Mouse (Mus musculus): ENCODE measurements around the gene Klhl26. TPM values are rescaled to one million over a fixed set of nuclear protein-coding genes. Genes with fewer than 3 reads are reported as not detected.

Gene Klhl26
- polyA plus RNA-seq, 1 experiment from 2014 or later: 24.2 TPM

DNA sequence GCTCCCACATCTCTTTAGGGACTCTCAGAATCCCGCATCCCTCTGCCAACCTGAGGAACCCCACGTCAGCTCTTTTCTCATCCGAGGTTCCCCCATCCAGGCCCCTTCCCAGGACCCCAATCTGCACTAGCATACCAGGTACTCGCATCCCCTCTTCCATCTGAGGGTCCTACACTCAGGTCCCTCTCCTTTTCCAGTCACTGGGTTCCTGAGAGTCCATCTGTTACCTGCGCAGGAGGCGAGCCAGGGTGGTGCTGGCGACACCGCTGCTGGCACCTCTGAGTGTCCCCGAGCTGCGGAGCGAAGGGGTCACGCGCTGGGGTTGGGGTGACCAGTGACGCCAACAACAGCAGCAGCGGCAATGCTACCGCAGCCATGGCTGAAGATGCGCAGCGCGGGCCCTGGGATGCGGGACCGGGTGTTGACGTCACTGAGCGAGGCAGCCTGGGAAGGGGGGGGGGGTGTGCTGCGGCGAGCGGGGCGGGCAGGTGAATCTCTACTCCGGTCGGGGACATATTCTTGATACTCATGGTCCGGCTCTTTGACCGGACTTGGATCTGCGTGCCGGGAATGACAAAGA, 10.3 kb upstream of the Klhl26 start, which contains the start of gene Tmem59l:
TSS of gene Tmem59l (minus strand) at position 418 of the 580 bp plus-strand sequence.
- Histone ChIP-seq H3K4me2 (ENCODE audit: low read length) (peak within 1 kb of the TSS; percentile 78), H3K9me3 (ENCODE audit: control insufficient read depth, low read length) (no peaks in the 10 kb centered on the region), H3K27ac (replicated peaks; ENCODE audit: low read depth, low read length) (no peak within 1 kb of the TSS), H3K4me3 (replicated peaks; ENCODE audit: low read depth, low read length) (peak within 1 kb of the TSS; percentile 58), H3K36me3 (ENCODE audit: control insufficient read depth, insufficient read depth, low read length) (no peaks in the 10 kb centered on the region), H3K27me3 (ENCODE audit: control insufficient read depth, insufficient read depth, low read length) (peaks cover 74% of the 10 kb centered on the region), H3K9ac (replicated peaks; ENCODE audit: low read length) (peak within 1 kb of the TSS; percentile 70), H3K4me1 (ENCODE audit: control insufficient read depth, insufficient read depth, low read length) (peaks cover 20% of the 10 kb centered on the region)
- peak; percentile 75 for ATAC-seq (ENCODE audit: low FRiP score, low TSS enrichment)
- peak; percentile 85 for DNase-seq
- 3% methylated on average over 33 of the region's 33 CpGs for WGBS

GRCm38 (mm10) chr8:70486191-70486681, 9.5 kb upstream of the Klhl26 start:
- Histone ChIP-seq H3K4me3 (replicated peaks; ENCODE audit: low read depth, low read length) (peak overlapping the region; percentile 58), H3K9me3 (ENCODE audit: control insufficient read depth, low read length) (no peaks in the 10 kb centered on the region), H3K9ac (replicated peaks; ENCODE audit: low read length) (peak overlapping the region; percentile 70), H3K4me2 (ENCODE audit: low read length) (peak overlapping the region; percentile 78), H3K4me1 (ENCODE audit: control insufficient read depth, insufficient read depth, low read length) (peaks cover 20% of the 10 kb centered on the region), H3K27ac (replicated peaks; ENCODE audit: low read depth, low read length) (no peak overlapping the region), H3K27me3 (ENCODE audit: control insufficient read depth, insufficient read depth, low read length) (peaks cover 66% of the 10 kb centered on the region), H3K36me3 (ENCODE audit: control insufficient read depth, insufficient read depth, low read length) (no peaks in the 10 kb centered on the region)
- 41% methylated on average over 7 of the region's 7 CpGs for WGBS
- no peak for ATAC-seq (ENCODE audit: low FRiP score, low TSS enrichment)
- no peak for DNase-seq

- Histone ChIP-seq H3K27ac (replicated peaks; ENCODE audit: low read depth, low read length) (no peak overlapping the region), H3K4me3 (replicated peaks; ENCODE audit: low read depth, low read length) (no peak overlapping the region), H3K9me3 (ENCODE audit: control insufficient read depth, low read length) (no peaks in the 10 kb centered on the region), H3K4me1 (ENCODE audit: control insufficient read depth, insufficient read depth, low read length) (peaks cover 6% of the 10 kb centered on the region; the same call in 1 of the 2 replicates), H3K27me3 (ENCODE audit: control insufficient read depth, insufficient read depth, low read length) (peaks cover 48% of the 10 kb centered on the region), H3K36me3 (ENCODE audit: control insufficient read depth, insufficient read depth, low read length) (no peaks in the 10 kb centered on the region), H3K9ac (replicated peaks; ENCODE audit: low read length) (no peak overlapping the region), H3K4me2 (ENCODE audit: low read length) (no peak overlapping the region)
- 60% methylated on average over 2 of the region's 2 CpGs for WGBS
- ATAC-seq (ENCODE audit: low FRiP score, low TSS enrichment) (no peak), DNase-seq (no peak)
These were observed 6.2 kb upstream of the Klhl26 start for GRCm38 (mm10) chr8:70482943-70483342.

DNA sequence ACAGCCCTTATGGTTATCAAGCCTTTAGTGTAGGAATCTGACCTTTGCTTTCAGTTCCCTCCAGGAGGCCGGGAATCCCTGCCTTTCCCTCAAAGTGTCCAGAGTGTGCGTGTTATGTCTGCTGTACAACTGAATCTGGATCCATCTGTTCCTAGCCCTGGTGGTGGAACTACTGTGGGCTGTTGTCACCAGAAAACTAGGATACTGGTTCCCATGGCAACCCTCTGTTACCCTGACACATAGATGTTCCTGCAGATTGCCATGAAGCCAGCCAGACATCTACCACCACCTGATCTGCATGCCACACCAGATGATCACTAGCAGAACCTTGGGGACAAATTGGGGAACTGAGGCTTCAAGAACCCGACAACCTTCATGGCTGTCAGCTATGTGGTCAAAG, 5.1 kb upstream of the Klhl26 start:
- Histone ChIP-seq H3K36me3 (ENCODE audit: control insufficient read depth, insufficient read depth, low read length) (no peaks in the 10 kb centered on the region), H3K9me3 (ENCODE audit: control insufficient read depth, low read length) (no peaks in the 10 kb centered on the region), H3K27ac (replicated peaks; ENCODE audit: low read depth, low read length) (no peak overlapping the region), H3K4me1 (ENCODE audit: control insufficient read depth, insufficient read depth, low read length) (peaks cover 9% of the 10 kb centered on the region; the same call in 1 of the 2 replicates), H3K4me2 (ENCODE audit: low read length) (no peak overlapping the region), H3K9ac (replicated peaks; ENCODE audit: low read length) (no peak overlapping the region), H3K4me3 (replicated peaks; ENCODE audit: low read depth, low read length) (no peak overlapping the region), H3K27me3 (ENCODE audit: control insufficient read depth, insufficient read depth, low read length) (peaks cover 45% of the 10 kb centered on the region)
- DNase-seq: no peak
- ATAC-seq (ENCODE audit: low FRiP score, low TSS enrichment): no peak
- WGBS: 90% methylated on average over 3 of the region's 3 CpGs

DNA sequence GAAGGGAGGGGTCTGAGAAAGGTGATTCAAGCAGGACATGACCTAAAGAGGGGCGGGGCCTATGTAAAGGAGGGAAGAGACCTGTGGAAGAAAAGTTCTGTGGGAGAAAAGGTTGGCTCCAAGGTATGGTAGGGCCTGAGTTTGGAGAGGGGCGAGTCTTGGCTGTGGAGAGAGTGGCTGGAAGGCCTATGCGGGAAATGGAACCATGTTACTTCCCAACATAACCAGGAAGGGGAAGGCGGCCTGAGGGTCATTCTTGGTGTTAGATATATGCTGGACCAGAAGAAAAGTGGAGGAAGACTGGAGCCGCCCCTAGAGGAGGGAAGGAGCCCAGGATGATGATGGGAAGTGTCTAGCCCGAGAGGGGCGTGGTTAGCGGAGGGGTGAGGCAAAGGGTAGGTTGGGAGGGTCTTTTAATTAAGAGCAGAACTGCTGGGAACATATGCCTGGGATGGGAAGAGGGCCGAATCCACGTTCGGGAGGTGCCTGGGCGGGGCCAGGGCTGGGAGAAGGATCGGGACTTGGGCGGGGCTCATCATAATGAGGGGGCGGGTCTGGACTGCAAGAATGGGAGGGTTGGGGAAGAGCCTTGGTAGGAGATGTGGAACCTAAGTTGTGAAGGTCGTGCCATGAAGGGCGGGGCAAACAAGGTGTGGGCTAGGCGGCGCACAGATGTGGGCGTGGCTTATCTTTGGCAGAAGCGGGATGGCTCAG, 658 bp upstream of the Klhl26 start:
- H3K9ac ChIP-seq (replicated peaks; ENCODE audit: low read length): no peak overlapping the region; the same call in 1 of the 2 replicates
- WGBS: 3% methylated on average over 21 of the region's 21 CpGs

DNA sequence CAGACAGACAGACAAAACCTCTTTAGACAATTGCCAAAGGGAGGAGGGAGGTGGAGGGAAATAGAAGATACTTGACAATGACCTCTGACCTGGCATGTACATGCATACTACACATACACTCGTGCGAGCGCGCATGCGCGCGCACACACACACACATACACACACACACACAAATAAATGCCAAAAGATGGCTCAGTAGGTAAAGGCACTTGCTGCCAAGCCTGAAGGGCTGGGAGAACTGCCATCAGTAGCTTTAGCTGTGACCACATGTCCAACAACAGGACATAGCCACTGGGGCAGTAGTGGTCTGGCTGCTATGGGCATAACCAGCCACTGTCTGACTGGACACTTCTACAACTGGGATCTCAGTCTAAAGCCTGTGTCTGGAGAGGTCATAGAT, 4.9 kb downstream of the Klhl26 start:
- no peaks in the 10 kb centered on the region for H3K27me3 ChIP-seq (ENCODE audit: control insufficient read depth, insufficient read depth, low read length)
- no peak overlapping the region for H3K9ac ChIP-seq (replicated peaks; ENCODE audit: low read length)
- H3K4me2 ChIP-seq (ENCODE audit: low read length): no peak overlapping the region
- DNase-seq (no peak), ATAC-seq (ENCODE audit: low FRiP score, low TSS enrichment) (no peak)
- no peak overlapping the region for H3K27ac ChIP-seq (replicated peaks; ENCODE audit: low read depth, low read length)
- WGBS: 94% methylated on average over 7 of the region's 7 CpGs
- H3K4me1 ChIP-seq (ENCODE audit: control insufficient read depth, insufficient read depth, low read length): 0 out of 2 replicates have a peak, but pooled peaks cover 2% of the 10 kb centered on the region
- H3K36me3 ChIP-seq (ENCODE audit: control insufficient read depth, insufficient read depth, low read length): no peaks in the 10 kb centered on the region
- no peak overlapping the region for H3K4me3 ChIP-seq (replicated peaks; ENCODE audit: low read depth, low read length)
- no peaks in the 10 kb centered on the region for H3K9me3 ChIP-seq (ENCODE audit: control insufficient read depth, low read length)

More for the DNA sequence above, 658 bp upstream of the Klhl26 start:
- Histone ChIP-seq H3K4me3 (replicated peaks; ENCODE audit: low read depth, low read length) (peak overlapping the region; percentile 53), H3K36me3 (ENCODE audit: control insufficient read depth, insufficient read depth, low read length) (no peaks in the 10 kb centered on the region), H3K27ac (replicated peaks; ENCODE audit: low read depth, low read length) (no peak overlapping the region), H3K9me3 (ENCODE audit: control insufficient read depth, low read length) (no peaks in the 10 kb centered on the region), H3K27me3 (ENCODE audit: control insufficient read depth, insufficient read depth, low read length) (peaks cover 15% of the 10 kb centered on the region), H3K4me2 (ENCODE audit: low read length) (peak overlapping the region; percentile 74), H3K4me1 (ENCODE audit: control insufficient read depth, insufficient read depth, low read length) (peaks cover 8% of the 10 kb centered on the region; the same call in 1 of the 2 replicates)
- peak; percentile 26; the same call in 1 of the 2 replicates for ATAC-seq (ENCODE audit: low FRiP score, low TSS enrichment)
- DNase-seq: no peak

DNA sequence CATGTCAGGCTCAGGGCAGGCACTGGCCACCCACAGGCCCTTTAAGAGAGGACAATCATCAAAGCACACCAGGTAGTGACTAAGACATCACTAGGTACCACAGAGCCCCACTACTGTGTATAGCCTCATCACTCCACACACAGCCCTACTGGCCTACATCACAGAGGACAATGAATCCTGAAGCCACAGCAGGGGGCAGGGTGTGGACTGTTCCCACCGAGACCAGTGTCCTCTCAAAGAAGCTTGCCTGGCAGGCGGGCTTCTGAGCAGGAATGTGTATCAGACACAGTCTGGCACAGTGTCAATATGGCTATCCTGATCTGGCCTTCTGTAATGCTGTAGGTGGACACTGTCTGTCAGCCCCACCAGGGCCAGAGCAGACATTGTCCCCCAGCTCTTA, 6.8 kb downstream of the Klhl26 start:
- WGBS: 62% methylated on average over 2 of the region's 2 CpGs
- no peak overlapping the region for H3K27ac ChIP-seq (replicated peaks; ENCODE audit: low read depth, low read length)
- DNase-seq (no peak), ATAC-seq (ENCODE audit: low FRiP score, low TSS enrichment) (no peak)
- no peaks in the 10 kb centered on the region for H3K9me3 ChIP-seq (ENCODE audit: control insufficient read depth, low read length)
- H3K4me1 ChIP-seq (ENCODE audit: control insufficient read depth, insufficient read depth, low read length): no peaks in the 10 kb centered on the region
- no peak overlapping the region for H3K9ac ChIP-seq (replicated peaks; ENCODE audit: low read length)
- H3K4me2 ChIP-seq (ENCODE audit: low read length): no peak overlapping the region
- peaks cover 4% of the 10 kb centered on the region; the same call in 1 of the 2 replicates for H3K36me3 ChIP-seq (ENCODE audit: control insufficient read depth, insufficient read depth, low read length)
- H3K27me3 ChIP-seq (ENCODE audit: control insufficient read depth, insufficient read depth, low read length): no peaks in the 10 kb centered on the region
- H3K4me3 ChIP-seq (replicated peaks; ENCODE audit: low read depth, low read length): no peak overlapping the region

GRCm38 (mm10) chr8:70469295-70469916, 7.4 kb downstream of the Klhl26 start:
- no peak overlapping the region for H3K27ac ChIP-seq (replicated peaks; ENCODE audit: low read depth, low read length)
- H3K27me3 ChIP-seq (ENCODE audit: control insufficient read depth, insufficient read depth, low read length): no peaks in the 10 kb centered on the region
- H3K4me1 ChIP-seq (ENCODE audit: control insufficient read depth, insufficient read depth, low read length): no peaks in the 10 kb centered on the region
- H3K4me3 ChIP-seq (replicated peaks; ENCODE audit: low read depth, low read length): no peak overlapping the region
- H3K9ac ChIP-seq (replicated peaks; ENCODE audit: low read length): no peak overlapping the region
- WGBS: 48% methylated on average over 10 of the region's 10 CpGs
- H3K4me2 ChIP-seq (ENCODE audit: low read length): no peak overlapping the region
- peaks cover 4% of the 10 kb centered on the region; the same call in 1 of the 2 replicates for H3K36me3 ChIP-seq (ENCODE audit: control insufficient read depth, insufficient read depth, low read length)
- DNase-seq: peak; percentile 16
- no peak for ATAC-seq (ENCODE audit: low FRiP score, low TSS enrichment)
- no peaks in the 10 kb centered on the region for H3K9me3 ChIP-seq (ENCODE audit: control insufficient read depth, low read length)

Measured in midbrain, embryonic 14.5 days (tissue).